Mouse (Mus musculus): ENCODE measurements around the gene Irak2. TPM values are rescaled to one million over a fixed set of nuclear protein-coding genes. Genes with fewer than 3 reads are reported as not detected.

Gene Irak2
- polyA plus RNA-seq, 2 experiments, result 4.9 to 27.0 TPM

GRCm38 (mm10) chr6:113644808-113645207 is 6.5 kb downstream of the Irak2 start:
- Histone ChIP-seq H3K27me3 (ENCODE audit: control insufficient read depth, insufficient read depth, low read length) (no peaks in the 10 kb centered on the region), H3K9ac (replicated peaks) (no peak overlapping the region), H3K4me1 (replicated peaks; ENCODE audit: control insufficient read depth in 2 of 2, insufficient read depth in 2 of 2, low read length in 1 of 2) (peaks cover 6 to 11% of the 10 kb centered on the region in 2 experiments), H3K36me3 (replicated peaks; ENCODE audit: control insufficient read depth, insufficient read depth, low read depth) (no peaks in the 10 kb centered on the region; the same call in 1 of the 2 replicates), H3K4me3 (ENCODE audit: insufficient read depth in 1 of 2, low read depth in 2 of 2, low read length in 2 of 2) (no peak overlapping the region), H3K4me2 (ENCODE audit: low read depth) (no peak overlapping the region), H3K27ac (no peak overlapping the region), H3K9me3 (ENCODE audit: control insufficient read depth, low read length) (no peaks in the 10 kb centered on the region)
- TF ChIP-seq CTCF (IDR thresholded peaks at IDR 0.05; ENCODE audit: low read depth) (no peak), EP300 (IDR thresholded peaks at IDR 0.05; ENCODE audit: low read depth) (no peak)
- DNase-seq (ENCODE audit: low read depth in 3 of 3, low spot score in 3 of 3) (no peak), ATAC-seq (ENCODE audit: insufficient read depth) (no peak)
- WGBS (ENCODE audit: insufficient replicate concordance), result 53% methylated on average over 8 of the region's 8 CpGs

GRCm38 (mm10) chr6:113649346-113650196 is 11.3 kb downstream of the Irak2 start:
- peaks cover 10 to 17% of the 10 kb centered on the region in 2 experiments for H3K4me1 ChIP-seq (replicated peaks; ENCODE audit: control insufficient read depth in 2 of 2, insufficient read depth in 2 of 2, low read length in 1 of 2)
- no peaks in the 10 kb centered on the region for H3K27me3 ChIP-seq (ENCODE audit: control insufficient read depth, insufficient read depth, low read length)
- 66% methylated on average over 7 of the region's 7 CpGs for WGBS (ENCODE audit: insufficient replicate concordance)
- H3K4me3 ChIP-seq (ENCODE audit: insufficient read depth in 1 of 2, low read depth in 2 of 2, low read length in 2 of 2), result no peak overlapping the region
- TF ChIP-seq CTCF (IDR thresholded peaks at IDR 0.05; ENCODE audit: low read depth) (no peak), EP300 (IDR thresholded peaks at IDR 0.05; ENCODE audit: low read depth) (no peak)
- no peak overlapping the region for H3K4me2 ChIP-seq (ENCODE audit: low read depth)
- H3K27ac ChIP-seq, result no peak overlapping the region
- no peaks in the 10 kb centered on the region; the same call in 1 of the 2 replicates for H3K36me3 ChIP-seq (replicated peaks; ENCODE audit: control insufficient read depth, insufficient read depth, low read depth)
- DNase-seq (ENCODE audit: low read depth in 3 of 3, low spot score in 3 of 3) (no peak), ATAC-seq (ENCODE audit: insufficient read depth) (no peak)
- no peaks in the 10 kb centered on the region for H3K9me3 ChIP-seq (ENCODE audit: control insufficient read depth, low read length)
- H3K9ac ChIP-seq (replicated peaks), result no peak overlapping the region

- Histone ChIP-seq H3K27me3 (ENCODE audit: control insufficient read depth, insufficient read depth, low read length) (no peaks in the 10 kb centered on the region), H3K9me3 (ENCODE audit: control insufficient read depth, low read length) (no peaks in the 10 kb centered on the region), H3K9ac (replicated peaks) (no peak overlapping the region), H3K4me3 (ENCODE audit: insufficient read depth in 1 of 2, low read depth in 2 of 2, low read length in 2 of 2) (no peak overlapping the region), H3K4me2 (ENCODE audit: low read depth) (no peak overlapping the region), H3K4me1 (replicated peaks; ENCODE audit: control insufficient read depth in 2 of 2, insufficient read depth in 2 of 2, low read length in 1 of 2) (peaks cover 10 to 18% of the 10 kb centered on the region in 2 experiments), H3K27ac (no peak overlapping the region), H3K36me3 (replicated peaks; ENCODE audit: control insufficient read depth, insufficient read depth, low read depth) (no peaks in the 10 kb centered on the region; the same call in 1 of the 2 replicates)
- ATAC-seq (ENCODE audit: insufficient read depth), result no peak
- 44% methylated on average over 4 of the region's 4 CpGs for WGBS (ENCODE audit: insufficient replicate concordance)
- no peak for DNase-seq (ENCODE audit: low read depth in 3 of 3, low spot score in 3 of 3)
- TF ChIP-seq CTCF (IDR thresholded peaks at IDR 0.05; ENCODE audit: low read depth), result no peak
- no peak for TF ChIP-seq EP300 (IDR thresholded peaks at IDR 0.05; ENCODE audit: low read depth)
Measured at GRCm38 (mm10) chr6:113650197-113650640, 12.0 kb downstream of the Irak2 start.

- H3K4me3 ChIP-seq (ENCODE audit: insufficient read depth in 1 of 2, low read depth in 2 of 2, low read length in 2 of 2), result no peak overlapping the region
- no peaks in the 10 kb centered on the region for H3K27me3 ChIP-seq (ENCODE audit: control insufficient read depth, insufficient read depth, low read length)
- H3K36me3 ChIP-seq (replicated peaks; ENCODE audit: control insufficient read depth, insufficient read depth, low read depth), result no peaks in the 10 kb centered on the region; the same call in 1 of the 2 replicates
- H3K4me1 ChIP-seq (replicated peaks; ENCODE audit: control insufficient read depth in 2 of 2, insufficient read depth in 2 of 2, low read length in 1 of 2), result peaks cover 10 to 19% of the 10 kb centered on the region in 2 experiments
- ATAC-seq (ENCODE audit: insufficient read depth), result peak; percentile 60
- DNase-seq (ENCODE audit: low read depth in 3 of 3, low spot score in 3 of 3), result no peak
- 26% methylated on average over 3 of the region's 3 CpGs for WGBS (ENCODE audit: insufficient replicate concordance)
- H3K27ac ChIP-seq, result no peak overlapping the region; the same call in 1 of the 2 replicates
- H3K9ac ChIP-seq (replicated peaks), result no peak overlapping the region
- TF ChIP-seq EP300 (IDR thresholded peaks at IDR 0.05; ENCODE audit: low read depth) (no peak), CTCF (IDR thresholded peaks at IDR 0.05; ENCODE audit: low read depth) (no peak)
- H3K4me2 ChIP-seq (ENCODE audit: low read depth), result peak overlapping the region; percentile 33; the same call in 1 of the 2 replicates
- H3K9me3 ChIP-seq (ENCODE audit: control insufficient read depth, low read length), result no peaks in the 10 kb centered on the region
Measured at GRCm38 (mm10) chr6:113651626-113652025, 13.4 kb downstream of the Irak2 start.

- ATAC-seq (ENCODE audit: insufficient read depth) (no peak), DNase-seq (ENCODE audit: low read depth in 3 of 3, low spot score in 3 of 3) (no peak)
- H3K9ac ChIP-seq (replicated peaks), result no peak overlapping the region
- no peak overlapping the region for H3K4me2 ChIP-seq (ENCODE audit: low read depth)
- H3K27me3 ChIP-seq (ENCODE audit: control insufficient read depth, insufficient read depth, low read length), result no peaks in the 10 kb centered on the region
- H3K9me3 ChIP-seq (ENCODE audit: control insufficient read depth, low read length), result no peaks in the 10 kb centered on the region
- H3K27ac ChIP-seq, result no peak overlapping the region
- H3K4me3 ChIP-seq (ENCODE audit: insufficient read depth in 1 of 2, low read depth in 2 of 2, low read length in 2 of 2), result no peak overlapping the region
- 70% methylated on average over 7 of the region's 7 CpGs for WGBS (ENCODE audit: insufficient replicate concordance)
- H3K36me3 ChIP-seq (replicated peaks; ENCODE audit: control insufficient read depth, insufficient read depth, low read depth), result no peaks in the 10 kb centered on the region
- no peak for TF ChIP-seq CTCF (IDR thresholded peaks at IDR 0.05; ENCODE audit: low read depth)
- no peak for TF ChIP-seq EP300 (IDR thresholded peaks at IDR 0.05; ENCODE audit: low read depth)
- peaks cover 10 to 19% of the 10 kb centered on the region in 2 experiments for H3K4me1 ChIP-seq (replicated peaks; ENCODE audit: control insufficient read depth in 2 of 2, insufficient read depth in 2 of 2, low read length in 1 of 2)
Measured at GRCm38 (mm10) chr6:113653551-113653950, 15.3 kb downstream of the Irak2 start.
